Mouse (Mus musculus) thymus, adult 2 months (tissue): ENCODE results near the gene Iqgap2. TPM values are rescaled to one million over a fixed set of nuclear protein-coding genes. Genes with fewer than 3 reads are reported as not detected.

ENCODE experiments used
- DNase-seq: peaks from one replicate; pipeline ENCODE4 v3.0.0; 2021
- H3K27ac ChIP-seq: fragments of 200-500 bp; 2 replicates; pipeline ENCODE4 v1.5.1; 2012; ENCODE audit warnings: low read length, control low read depth; ENCODE audit not compliant: control insufficient read depth, insufficient read depth
- H3K27me3 ChIP-seq: fragments of 200-500 bp; 2 replicates; pipeline ENCODE4 v1.6.1; 2012; ENCODE audit warnings: mild to moderate bottlenecking, low read length, moderate library complexity, mixed read lengths; ENCODE audit not compliant: control insufficient read depth, insufficient read depth
- H3K36me3 ChIP-seq: fragments of 200-500 bp; 2 replicates; pipeline ENCODE4 v1.6.1; 2012; ENCODE audit warnings: mild to moderate bottlenecking, low read length, moderate library complexity; ENCODE audit not compliant: control insufficient read depth, insufficient read depth
- H3K4me1 ChIP-seq: fragments of 200-500 bp; replicated peaks from 2 replicates; pipeline ENCODE4 v1.6.1; 2012; ENCODE audit warnings: low read length; ENCODE audit not compliant: control insufficient read depth, insufficient read depth
- H3K4me3 ChIP-seq: fragments of 200-500 bp; 2 replicates; pipeline ENCODE4 v1.5.1; 2012; ENCODE audit warnings: mild to moderate bottlenecking, low read length, control low read depth, moderate library complexity; ENCODE audit not compliant: control insufficient read depth, insufficient read depth
- CTCF ChIP-seq: fragments of 200-500 bp; IDR thresholded peaks from 2 replicates; pipeline ENCODE4 v1.5.1; 2012; ENCODE audit warnings: mild to moderate bottlenecking, control low read depth, low read length, moderate library complexity, borderline replicate concordance; ENCODE audit not compliant: control insufficient read depth, poor library complexity, insufficient read depth; ENCODE audit errors: extremely low read depth
- POLR2A ChIP-seq: fragments of 200-500 bp; IDR thresholded peaks from 2 replicates; pipeline ENCODE4 v1.6.1; 2012; ENCODE audit warnings: mild to moderate bottlenecking, low read length, control low read depth, moderate library complexity; ENCODE audit not compliant: control insufficient read depth, poor library complexity, insufficient read depth; ENCODE audit errors: extremely low read depth
- WGBS: fragments of 180-500 bp; shearing (Covaris S2); methylation state at CpG from one replicate; pipeline ENCODE4 v1.1.7; 2018; 5-methylcytosine and 5-hydroxymethylcytosine counted together
- polyA plus RNA-seq: library from polyadenylated mRNA; depleted of rRNA; stranded (reverse); fragments of >200 nt; gene quantifications from 2 replicates; pipeline ENCODE4 v1.2.3, GENCODE M21; 2012

Iqgap2 gene
- polyA plus RNA-seq, 1 experiment: 4.4 TPM

DNA sequence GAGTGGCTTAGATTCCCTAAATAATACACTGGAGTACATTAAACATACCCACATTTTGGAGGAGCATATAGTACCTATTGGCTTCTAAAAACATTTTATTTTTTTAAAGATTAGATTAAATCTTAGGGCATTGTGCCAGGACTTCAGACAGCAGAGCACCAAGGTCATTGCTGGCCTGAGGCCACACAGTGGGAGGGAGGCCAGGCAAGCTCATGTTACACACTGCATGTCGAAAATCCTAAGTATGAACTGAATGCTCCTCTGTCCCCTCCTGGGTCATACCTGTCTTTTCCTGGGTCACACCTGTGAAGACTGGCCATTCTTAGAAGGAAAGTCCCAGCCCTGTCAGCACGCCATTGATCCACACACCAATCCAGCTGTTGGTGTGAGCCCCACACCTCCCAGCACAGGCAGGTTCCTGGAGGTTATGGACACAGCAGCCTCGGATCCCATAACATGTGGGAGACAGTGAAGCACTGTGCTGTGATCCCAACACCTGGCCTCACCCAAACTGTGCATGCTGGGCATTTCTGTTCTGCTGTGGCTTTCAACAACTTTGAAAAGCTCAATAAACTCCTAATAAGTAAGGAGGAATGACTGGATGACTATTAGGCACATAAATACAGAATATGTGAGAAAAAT lies 127.7 kb downstream of the Iqgap2 start:
- no peak for TF ChIP-seq CTCF
- TF ChIP-seq POLR2A: no peak
- no peaks in the 10 kb centered on the region for H3K36me3 ChIP-seq
- no peak for DNase-seq
- H3K4me3 ChIP-seq: no peak overlapping the region
- H3K27ac ChIP-seq: no peak overlapping the region
- H3K4me1 ChIP-seq: peaks cover 6% of the 10 kb centered on the region
- no peaks in the 10 kb centered on the region for H3K27me3 ChIP-seq
- 83% methylated on average over 3 of the region's 3 CpGs for WGBS

DNA sequence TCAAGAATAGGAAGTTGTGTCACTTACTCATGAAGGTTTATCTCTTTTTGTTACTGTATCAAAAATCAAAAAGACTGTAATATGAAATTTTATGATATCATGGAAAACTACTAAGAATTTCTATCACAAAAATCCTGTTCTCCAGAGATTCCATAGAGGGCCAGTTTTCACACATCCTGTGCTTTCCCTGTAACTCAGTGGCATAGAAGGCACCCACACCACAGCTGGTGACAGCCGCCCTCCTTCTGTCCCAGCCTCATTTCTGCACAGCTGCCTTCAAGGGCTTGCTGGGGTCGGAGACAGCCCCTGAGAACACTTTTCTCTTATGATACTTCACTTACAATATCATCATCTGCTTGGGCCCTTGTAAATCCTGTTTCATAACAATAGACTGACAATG lies 131.9 kb downstream of the Iqgap2 start:
- DNase-seq: no peak
- WGBS: 93% methylated on average over 2 of the region's 2 CpGs
- Histone ChIP-seq H3K27ac (no peak overlapping the region), H3K4me3 (no peak overlapping the region), H3K36me3 (no peaks in the 10 kb centered on the region), H3K27me3 (no peaks in the 10 kb centered on the region), H3K4me1 (no peaks in the 10 kb centered on the region)
- TF ChIP-seq CTCF: no peak
- no peak for TF ChIP-seq POLR2A

DNA sequence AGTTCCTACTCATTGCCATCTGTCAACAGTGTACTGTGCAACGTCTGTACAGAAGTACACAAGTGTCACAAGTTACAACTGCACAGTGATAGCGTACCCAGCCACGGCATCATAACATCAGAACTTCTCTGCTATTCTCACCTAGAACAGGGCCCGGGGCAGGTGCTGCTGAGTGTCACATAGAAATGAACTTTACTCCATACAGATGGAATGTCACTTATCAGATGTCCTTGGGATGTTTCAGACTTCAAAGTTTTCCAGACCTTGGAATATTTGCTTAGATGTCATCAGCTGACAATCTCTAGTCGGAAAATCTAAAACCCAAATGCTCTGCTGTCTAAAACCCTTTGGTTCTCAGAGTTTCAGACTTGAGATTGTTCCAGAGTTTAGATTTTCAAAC lies 137.4 kb downstream of the Iqgap2 start:
- WGBS: 94% methylated on average over 5 of the region's 5 CpGs
- TF ChIP-seq CTCF (no peak), POLR2A (no peak)
- H3K27ac ChIP-seq: no peak overlapping the region

DNA sequence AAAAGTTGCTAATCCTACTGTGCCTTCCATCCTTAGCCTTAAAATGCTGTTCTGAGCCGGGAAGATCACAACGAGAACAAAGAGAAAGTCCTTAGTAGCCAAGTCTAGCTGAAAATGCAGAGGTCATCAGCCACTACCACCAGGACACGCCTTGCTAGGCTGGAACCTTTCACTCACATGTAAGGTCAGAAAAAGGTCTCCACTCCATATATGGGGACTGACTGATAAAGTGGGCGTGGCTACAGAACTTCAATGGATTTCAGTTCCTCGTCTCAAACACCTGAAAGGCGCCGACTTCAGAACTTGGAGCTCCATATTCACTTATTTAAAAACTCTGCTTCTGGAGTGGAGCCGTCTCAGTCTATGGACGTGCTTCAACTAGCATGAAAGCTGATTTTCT lies 139.3 kb downstream of the Iqgap2 start:
- no peak for TF ChIP-seq POLR2A
- TF ChIP-seq CTCF: no peak
- WGBS: 91% methylated on average over 9 of the region's 9 CpGs
- no peak for DNase-seq
- H3K36me3 ChIP-seq: peaks cover 8% of the 10 kb centered on the region; the same call in 1 of the 2 replicates
- no peaks in the 10 kb centered on the region for H3K4me1 ChIP-seq
- no peak overlapping the region for H3K4me3 ChIP-seq
- no peak overlapping the region for H3K27ac ChIP-seq
- H3K27me3 ChIP-seq: no peaks in the 10 kb centered on the region

More for the DNA sequence above, 137.4 kb downstream of the Iqgap2 start:
- H3K27me3 ChIP-seq: no peaks in the 10 kb centered on the region
- H3K4me3 ChIP-seq: no peak overlapping the region
- H3K36me3 ChIP-seq: peaks cover 7% of the 10 kb centered on the region; the same call in 1 of the 2 replicates
- no peak for DNase-seq
- H3K4me1 ChIP-seq: no peaks in the 10 kb centered on the region

DNA sequence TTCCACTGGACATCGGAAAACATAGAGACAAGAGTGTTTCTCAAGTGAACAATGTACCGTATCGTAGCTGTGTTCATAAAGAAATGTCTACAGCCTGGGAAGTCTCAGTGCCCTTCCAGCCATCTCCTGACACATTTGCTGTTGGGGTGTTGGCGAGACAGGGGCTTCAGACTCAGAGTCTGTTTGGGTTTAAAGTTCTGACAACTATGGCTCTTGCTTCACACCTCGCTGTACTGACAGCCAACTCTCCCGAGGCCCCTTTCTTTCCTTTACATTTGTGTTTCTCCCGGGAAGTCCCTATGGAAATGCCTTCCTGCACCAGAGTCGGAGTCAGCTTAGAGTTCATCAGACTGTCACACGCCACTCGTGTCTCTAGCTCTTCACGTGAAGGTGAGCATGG lies 144.2 kb downstream of the Iqgap2 start:
- DNase-seq: no peak
- no peaks in the 10 kb centered on the region for H3K4me1 ChIP-seq
- no peak overlapping the region for H3K27ac ChIP-seq
- TF ChIP-seq POLR2A (no peak), CTCF (no peak)
- WGBS: 94% methylated on average over 11 of the region's 11 CpGs
- no peak overlapping the region for H3K4me3 ChIP-seq
- peaks cover 8% of the 10 kb centered on the region; the same call in 1 of the 2 replicates for H3K36me3 ChIP-seq
- H3K27me3 ChIP-seq: no peaks in the 10 kb centered on the region

DNA sequence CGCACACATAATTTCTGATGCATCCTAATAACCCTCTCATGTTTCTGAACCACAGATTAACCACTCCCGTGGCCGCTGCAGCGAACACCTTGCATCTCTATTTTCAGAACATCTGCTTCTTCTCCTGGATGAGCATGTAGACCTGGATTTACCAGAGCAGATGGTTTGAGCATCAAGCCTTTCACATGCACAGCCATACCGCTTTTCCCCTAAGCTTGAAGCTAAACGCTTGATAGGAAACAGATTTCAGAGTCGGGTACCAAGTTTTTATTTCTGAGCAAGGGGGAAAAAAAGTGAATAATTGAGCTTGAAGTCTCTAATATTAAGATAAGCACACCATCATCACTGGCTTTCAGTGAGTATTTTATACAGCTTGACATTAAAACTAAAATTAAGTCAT lies 144.6 kb downstream of the Iqgap2 start:
- no peak overlapping the region for H3K27ac ChIP-seq
- peaks cover 8% of the 10 kb centered on the region; the same call in 1 of the 2 replicates for H3K36me3 ChIP-seq
- TF ChIP-seq CTCF (no peak), POLR2A (no peak)
- 92% methylated on average over 7 of the region's 7 CpGs for WGBS
- H3K27me3 ChIP-seq: no peaks in the 10 kb centered on the region
- no peaks in the 10 kb centered on the region for H3K4me1 ChIP-seq
- H3K4me3 ChIP-seq: no peak overlapping the region
- DNase-seq: no peak

DNA sequence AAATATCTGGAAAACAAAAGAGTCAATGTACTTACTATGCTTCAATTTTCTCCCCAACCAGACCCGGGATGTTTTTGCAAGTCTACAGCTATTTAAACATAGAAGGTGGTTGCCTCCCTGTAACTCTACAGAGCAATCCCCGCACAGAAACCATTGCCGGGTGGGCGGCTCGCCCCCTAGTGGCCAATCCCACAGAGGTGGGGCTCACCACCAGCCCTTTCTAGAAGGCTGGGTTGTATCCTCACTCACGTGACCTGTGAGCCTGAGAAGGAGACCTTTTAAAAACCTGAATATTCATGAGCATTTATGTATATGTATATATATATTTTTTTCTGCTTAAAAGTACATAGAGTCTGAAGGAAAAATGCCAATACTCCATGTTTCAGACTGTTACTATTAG lies 145.2 kb downstream of the Iqgap2 start:
- H3K4me3 ChIP-seq: no peak overlapping the region
- WGBS: 12% methylated on average over 6 of the region's 6 CpGs
- no peaks in the 10 kb centered on the region for H3K4me1 ChIP-seq
- TF ChIP-seq CTCF (peak; percentile 86), POLR2A (no peak)
- peak; percentile 73 for DNase-seq
- no peak overlapping the region for H3K27ac ChIP-seq
- no peaks in the 10 kb centered on the region for H3K27me3 ChIP-seq
- H3K36me3 ChIP-seq: peaks cover 8% of the 10 kb centered on the region; the same call in 1 of the 2 replicates
